Mouse (Mus musculus) heart, embryonic 13.5 days (tissue): ENCODE results near the gene Rrad. TPM values are rescaled to one million over a fixed set of nuclear protein-coding genes. Genes with fewer than 3 reads are reported as not detected.

Experiments
- ATAC-seq: fragments of 200-750 bp; cut with Nextera tagmentation; 2 replicates; pipeline ENCODE4 v1.8.0; 2017; ENCODE audit warnings: moderate TSS enrichment; ENCODE audit not compliant: insufficient number of reproducible peaks, low FRiP score, low TSS enrichment; ENCODE audit errors: extremely low read depth
- H3K27ac ChIP-seq: fragments of 300-500 bp; sonication (generic); replicated peaks from 2 replicates; pipeline ENCODE4 v1.5.1; 2015; ENCODE audit warnings: moderate library complexity, mild to moderate bottlenecking, inconsistent platforms
- H3K27me3 ChIP-seq: fragments of 300-500 bp; sonication (generic); replicated peaks from 2 replicates; pipeline ENCODE4 v1.6.1; 2015; ENCODE audit warnings: mild to moderate bottlenecking, inconsistent platforms
- H3K36me3 ChIP-seq: fragments of 300-500 bp; sonication (generic); 2 replicates; pipeline ENCODE4 v1.6.1; 2015; ENCODE audit warnings: mild to moderate bottlenecking, inconsistent platforms
- H3K4me1 ChIP-seq: fragments of 300-500 bp; sonication (generic); 2 replicates; pipeline ENCODE4 v1.6.1; 2015; ENCODE audit warnings: inconsistent platforms
- H3K4me2 ChIP-seq: fragments of 300-500 bp; sonication (generic); 2 replicates; pipeline ENCODE4 v1.6.1; 2015; ENCODE audit warnings: inconsistent platforms, mild to moderate bottlenecking, moderate library complexity
- H3K4me3 ChIP-seq: fragments of 300-500 bp; sonication (generic); 2 replicates; pipeline ENCODE4 v1.5.1; 2015; ENCODE audit warnings: moderate library complexity, mild to moderate bottlenecking, inconsistent platforms
- H3K9ac ChIP-seq: fragments of 300-500 bp; sonication (generic); 2 replicates; pipeline ENCODE4 v1.6.1; 2015; ENCODE audit warnings: inconsistent platforms, mild to moderate bottlenecking, moderate library complexity
- H3K9me3 ChIP-seq: fragments of 300-500 bp; sonication (generic); 2 replicates; pipeline ENCODE4 v1.6.1; 2016; ENCODE audit warnings: inconsistent platforms
- WGBS: fragments of 180-500 bp; shearing (Covaris S2); methylation state at CpG from one replicate; pipeline ENCODE4 v1.1.7; 2015; ENCODE audit warnings: mixed read lengths; 5-methylcytosine and 5-hydroxymethylcytosine counted together
- polyA plus RNA-seq: library from polyadenylated mRNA; unstranded; fragments of >200 nt; fragmentation: Nextera tagmentation; extraction: Ambion mirVana; gene quantifications from 2 replicates; pipeline ENCODE4 v1.2.1, GENCODE M21; 2015

Rrad gene
- polyA plus RNA-seq, 1 experiment from 2014 or later, result 285 TPM

DNA sequence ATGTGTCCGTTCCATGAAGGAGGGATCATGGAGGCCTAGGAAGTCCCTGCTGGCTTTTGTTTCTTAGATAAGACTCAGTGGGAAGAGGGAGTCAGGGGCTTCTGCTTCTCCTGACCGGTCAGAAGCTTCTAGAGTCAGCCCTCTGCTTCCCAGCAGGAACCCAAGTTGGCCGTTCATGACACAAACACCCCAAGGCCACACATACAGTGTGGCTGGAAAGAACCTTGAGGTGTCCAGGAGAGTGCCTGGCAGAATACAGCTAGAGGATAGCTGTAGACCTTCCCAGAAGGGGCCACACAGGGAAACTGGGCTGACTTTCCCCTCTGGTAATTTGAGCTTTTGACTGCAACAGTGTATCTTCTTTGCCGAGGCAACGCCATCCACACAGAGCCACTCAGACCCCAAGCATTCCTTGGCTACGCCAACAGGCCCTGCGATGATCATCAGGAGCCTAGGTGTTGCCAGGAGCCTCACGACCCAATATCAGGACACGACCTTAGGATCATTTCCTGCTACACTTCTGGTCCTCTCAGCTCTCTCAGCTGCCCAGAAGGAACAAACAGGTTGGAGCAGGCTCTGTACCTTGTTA lies 2.1 kb upstream of the Rrad start:
- H3K4me1 ChIP-seq, result peaks cover 44% of the 10 kb centered on the region
- H3K36me3 ChIP-seq, result peaks cover 52% of the 10 kb centered on the region
- WGBS, result 37% methylated on average over 9 of the region's 9 CpGs
- peak overlapping the region; percentile 2; the same call in 1 of the 2 replicates for H3K4me2 ChIP-seq
- H3K9ac ChIP-seq, result 0 out of 2 replicates have a peak overlapping the region, but pooled peaks have one; percentile 17
- ATAC-seq, result no peak
- no peak overlapping the region for H3K4me3 ChIP-seq
- H3K27ac ChIP-seq, result peak overlapping the region; percentile 79
- H3K9me3 ChIP-seq, result no peaks in the 10 kb centered on the region
- no peaks in the 10 kb centered on the region; the same call in 1 of the 2 replicates for H3K27me3 ChIP-seq

DNA sequence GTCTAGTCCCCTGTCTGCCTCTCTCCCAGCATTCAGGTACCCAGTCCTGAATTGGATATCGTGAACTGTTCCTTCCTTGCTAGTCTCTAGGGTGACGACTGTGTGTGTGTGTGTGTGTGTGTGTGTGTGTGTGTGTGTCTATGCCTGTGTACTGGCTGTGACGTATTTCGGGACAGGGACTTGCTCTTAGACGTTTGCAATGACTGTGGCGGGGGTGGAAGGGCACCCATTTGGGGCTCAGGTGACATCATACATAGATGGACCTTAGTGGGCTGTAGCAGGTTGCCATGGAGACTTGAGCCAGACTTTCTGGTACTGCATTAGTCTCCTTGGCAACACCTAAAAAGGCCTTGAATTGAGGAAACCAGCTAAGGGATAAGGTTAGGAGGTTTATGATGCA lies 1.4 kb upstream of the Rrad start:
- no peak for ATAC-seq
- H3K4me2 ChIP-seq, result peak overlapping the region; percentile 79
- H3K9ac ChIP-seq, result peak overlapping the region; percentile 97
- H3K9me3 ChIP-seq, result no peaks in the 10 kb centered on the region
- 60% methylated on average over 6 of the region's 6 CpGs for WGBS
- no peaks in the 10 kb centered on the region; the same call in 1 of the 2 replicates for H3K27me3 ChIP-seq
- H3K27ac ChIP-seq, result peak overlapping the region; percentile 95
- H3K4me3 ChIP-seq, result peak overlapping the region; percentile 85
- H3K36me3 ChIP-seq, result peaks cover 52% of the 10 kb centered on the region
- H3K4me1 ChIP-seq, result peaks cover 52% of the 10 kb centered on the region

DNA sequence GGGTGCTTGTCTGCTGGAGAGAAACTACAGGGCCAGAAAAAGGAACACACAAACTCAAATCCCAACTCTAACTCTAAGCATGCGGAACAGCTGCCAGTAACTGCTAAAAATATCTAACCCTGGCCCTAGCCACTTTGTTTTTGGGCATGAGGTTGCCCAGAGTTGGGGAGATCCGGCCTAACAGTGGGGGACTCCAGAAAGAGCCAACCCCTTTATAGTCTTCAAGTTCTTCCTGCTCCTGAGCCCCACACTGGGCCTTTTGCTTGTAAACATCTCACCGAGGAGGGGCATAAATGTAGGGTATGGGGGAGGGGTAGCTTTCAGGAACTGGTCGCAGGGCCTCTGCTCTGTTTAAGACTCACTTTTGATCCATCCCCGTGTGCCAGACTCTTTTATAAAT lies 848 bp upstream of the Rrad start:
- no peaks in the 10 kb centered on the region; the same call in 1 of the 2 replicates for H3K27me3 ChIP-seq
- peak overlapping the region; percentile 85 for H3K4me3 ChIP-seq
- no peaks in the 10 kb centered on the region for H3K9me3 ChIP-seq
- peak overlapping the region; percentile 79 for H3K4me2 ChIP-seq
- ATAC-seq, result no peak
- H3K9ac ChIP-seq, result peak overlapping the region; percentile 97
- H3K27ac ChIP-seq, result peak overlapping the region; percentile 95
- H3K4me1 ChIP-seq, result peaks cover 55% of the 10 kb centered on the region
- H3K36me3 ChIP-seq, result peaks cover 51% of the 10 kb centered on the region
- 17% methylated on average over 5 of the region's 5 CpGs for WGBS

- no peak for ATAC-seq
- no peaks in the 10 kb centered on the region for H3K9me3 ChIP-seq
- peaks cover 38% of the 10 kb centered on the region for H3K36me3 ChIP-seq
- H3K27ac ChIP-seq, result peak overlapping the region; percentile 95
- H3K4me2 ChIP-seq, result peak overlapping the region; percentile 79
- peak overlapping the region; percentile 97 for H3K9ac ChIP-seq
- H3K4me3 ChIP-seq, result peak overlapping the region; percentile 85
- WGBS, result under 1% methylated on average over 36 of the region's 36 CpGs
- H3K4me1 ChIP-seq, result peaks cover 58% of the 10 kb centered on the region
- no peaks in the 10 kb centered on the region; the same call in 1 of the 2 replicates for H3K27me3 ChIP-seq
Observed at GRCm38 (mm10) chr8:104630574-104630973, 553 bp downstream of the Rrad start.

DNA sequence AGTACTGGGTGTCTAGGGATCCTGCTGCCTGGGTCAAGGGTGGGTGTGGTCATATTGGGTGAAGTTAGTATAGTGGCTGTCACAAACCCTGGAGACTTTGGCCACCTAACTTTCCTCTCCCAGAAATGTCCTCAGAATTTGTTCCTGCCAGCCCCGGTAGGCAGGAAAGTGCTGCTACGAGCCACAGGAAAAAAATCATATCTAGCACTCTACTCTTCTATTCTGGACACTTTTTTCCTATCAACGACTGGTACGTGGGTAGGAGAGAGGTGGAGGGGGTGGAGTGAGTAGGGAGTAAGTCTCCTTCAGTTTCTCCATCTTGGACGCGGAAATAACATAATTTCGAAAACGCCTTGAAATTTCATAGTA lies 1.0 kb downstream of the Rrad start:
- Histone ChIP-seq H3K27me3 (no peaks in the 10 kb centered on the region; the same call in 1 of the 2 replicates), H3K9me3 (no peaks in the 10 kb centered on the region), H3K4me2 (peak overlapping the region; percentile 79), H3K27ac (peak overlapping the region; percentile 95), H3K4me1 (peaks cover 61% of the 10 kb centered on the region), H3K36me3 (peaks cover 33% of the 10 kb centered on the region), H3K4me3 (peak overlapping the region; percentile 85), H3K9ac (peak overlapping the region; percentile 97)
- ATAC-seq, result no peak
- WGBS, result 10% methylated on average over 8 of the region's 8 CpGs

DNA sequence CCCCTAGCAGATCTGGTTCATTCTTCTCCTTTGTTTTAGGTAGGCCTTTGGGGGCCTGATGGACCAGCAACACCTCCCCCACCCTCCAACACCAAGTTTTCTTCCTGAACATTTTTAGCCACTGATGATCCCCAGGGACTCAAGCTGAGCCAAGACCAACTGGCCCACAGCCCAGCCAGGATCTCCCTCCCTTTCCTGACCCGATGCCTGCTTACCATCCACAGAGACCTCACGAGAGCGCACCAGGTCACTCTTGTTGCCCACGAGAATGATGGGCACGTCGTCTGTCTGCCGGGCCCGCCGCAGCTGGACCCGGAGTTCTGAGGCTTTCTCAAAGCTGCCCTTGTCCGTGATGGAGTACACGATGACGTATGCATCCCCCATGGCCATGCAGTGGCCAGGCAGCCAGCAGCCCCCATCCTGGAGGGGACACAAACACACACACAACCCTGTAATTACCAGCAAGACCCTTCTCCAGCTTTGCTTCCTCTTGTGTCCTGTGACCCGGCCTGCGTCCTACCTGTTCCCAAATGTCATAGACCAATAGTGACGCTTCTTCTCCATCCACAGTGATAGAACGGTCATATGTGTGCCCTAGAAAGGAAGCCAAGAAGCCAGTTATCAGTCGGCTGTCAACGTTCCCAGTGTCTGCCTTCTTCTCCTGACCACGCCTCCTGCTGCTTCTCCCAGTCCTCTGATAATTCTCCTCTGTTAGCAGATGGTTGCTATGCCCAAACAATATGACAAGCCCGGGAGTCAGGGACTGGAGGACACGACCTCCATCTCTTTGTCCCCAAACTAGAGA lies 1.6 kb downstream of the Rrad start:
- no peaks in the 10 kb centered on the region; the same call in 1 of the 2 replicates for H3K27me3 ChIP-seq
- peaks cover 67% of the 10 kb centered on the region for H3K4me1 ChIP-seq
- H3K9ac ChIP-seq, result peak overlapping the region; percentile 97
- ATAC-seq, result no peak
- H3K4me2 ChIP-seq, result peak overlapping the region; percentile 79
- peak overlapping the region; percentile 95 for H3K27ac ChIP-seq
- no peaks in the 10 kb centered on the region for H3K9me3 ChIP-seq
- peak overlapping the region; percentile 85 for H3K4me3 ChIP-seq
- WGBS, result 22% methylated on average over 22 of the region's 22 CpGs
- H3K36me3 ChIP-seq, result peaks cover 27% of the 10 kb centered on the region

DNA sequence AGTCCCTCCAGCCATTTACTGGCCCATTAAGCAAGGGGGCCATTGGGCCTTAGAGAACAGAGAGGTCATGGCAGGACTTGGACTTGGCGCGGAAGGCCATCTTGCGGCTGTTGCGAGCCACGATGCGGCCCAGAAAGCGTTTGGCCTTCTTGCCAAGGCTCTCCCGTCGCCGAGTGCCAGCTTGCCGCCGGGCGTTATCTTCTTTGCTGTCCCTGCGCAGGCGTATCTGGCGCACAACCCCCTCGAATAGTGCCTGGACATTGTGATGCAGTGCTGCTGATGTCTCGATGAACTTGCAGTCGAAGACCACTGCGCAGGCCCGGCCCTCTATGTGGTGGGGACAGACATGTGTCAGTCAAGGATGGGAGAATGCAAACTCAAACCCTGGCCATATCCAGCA lies 2.7 kb downstream of the Rrad start:
- Histone ChIP-seq H3K36me3 (peaks cover 25% of the 10 kb centered on the region), H3K9ac (peak overlapping the region; percentile 97), H3K4me3 (peak overlapping the region; percentile 85), H3K4me1 (peaks cover 71% of the 10 kb centered on the region), H3K27me3 (no peaks in the 10 kb centered on the region; the same call in 1 of the 2 replicates), H3K27ac (peak overlapping the region; percentile 95), H3K4me2 (peak overlapping the region; percentile 79), H3K9me3 (no peaks in the 10 kb centered on the region)
- WGBS, result 87% methylated on average over 21 of the region's 21 CpGs
- no peak for ATAC-seq

GRCm38 (mm10) chr8:104627065-104627740 lies 3.9 kb downstream of the Rrad start:
- peak overlapping the region; percentile 95 for H3K27ac ChIP-seq
- peaks cover 59% of the 10 kb centered on the region for H3K4me1 ChIP-seq
- H3K4me2 ChIP-seq, result 0 out of 2 replicates have a peak overlapping the region, but pooled peaks have one; percentile 79
- no peak overlapping the region for H3K4me3 ChIP-seq
- WGBS, result 43% methylated on average over 4 of the region's 4 CpGs
- no peaks in the 10 kb centered on the region; the same call in 1 of the 2 replicates for H3K27me3 ChIP-seq
- ATAC-seq, result no peak
- no peaks in the 10 kb centered on the region for H3K9me3 ChIP-seq
- peaks cover 25% of the 10 kb centered on the region for H3K36me3 ChIP-seq
- peak overlapping the region; percentile 97; the same call in 1 of the 2 replicates for H3K9ac ChIP-seq

GRCm38 (mm10) chr8:104624161-104624560 lies 7.0 kb downstream of the Rrad start, which contains the start of gene Cdh16:
TSS of gene Cdh16 (minus strand) at chr8:104624396.
- H3K4me1 ChIP-seq, result peaks cover 37% of the 10 kb centered on the region
- 72% methylated on average over 6 of the region's 6 CpGs for WGBS
- H3K27ac ChIP-seq, result peak within 1 kb of the TSS; percentile 43
- peaks cover 20% of the 10 kb centered on the region for H3K36me3 ChIP-seq
- no peak within 1 kb of the TSS for H3K4me2 ChIP-seq
- no peak within 1 kb of the TSS; the same call in 1 of the 2 replicates for H3K9ac ChIP-seq
- no peaks in the 10 kb centered on the region for H3K27me3 ChIP-seq
- peaks cover 3% of the 10 kb centered on the region; the same call in 1 of the 2 replicates for H3K9me3 ChIP-seq
- no peak for ATAC-seq
- H3K4me3 ChIP-seq, result no peak within 1 kb of the TSS

- Histone ChIP-seq H3K9ac (no peak overlapping the region), H3K27me3 (no peaks in the 10 kb centered on the region), H3K27ac (no peak overlapping the region), H3K4me3 (no peak overlapping the region), H3K4me1 (peaks cover 16% of the 10 kb centered on the region), H3K4me2 (no peak overlapping the region), H3K9me3 (peaks cover 3% of the 10 kb centered on the region; the same call in 1 of the 2 replicates), H3K36me3 (no peaks in the 10 kb centered on the region)
- ATAC-seq, result no peak
- 53% methylated on average over 5 of the region's 5 CpGs for WGBS
Observed at GRCm38 (mm10) chr8:104620765-104621164, 10.4 kb downstream of the Rrad start.

DNA sequence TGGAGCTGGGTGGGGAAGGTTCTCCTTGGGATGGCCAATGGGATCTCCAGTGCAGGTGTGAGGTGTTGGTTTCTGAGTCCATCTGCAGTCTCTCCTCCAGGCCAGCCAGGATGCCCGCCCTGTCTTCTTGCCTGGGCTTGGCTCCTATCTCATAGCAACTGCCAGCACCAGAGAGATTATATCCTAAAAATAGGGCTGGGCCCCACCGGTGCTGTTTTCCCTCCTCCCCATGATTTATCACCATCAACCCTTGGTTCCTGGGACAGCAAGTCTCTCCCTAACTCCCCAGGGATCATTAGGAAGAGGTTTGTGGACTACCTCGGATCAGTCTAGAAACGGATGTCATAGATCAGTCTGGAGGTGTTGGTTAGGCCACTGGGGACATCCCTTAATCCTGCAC lies 18.0 kb downstream of the Rrad start:
- Histone ChIP-seq H3K27ac (peak overlapping the region; percentile 99), H3K36me3 (no peaks in the 10 kb centered on the region), H3K4me2 (peak overlapping the region; percentile 68), H3K4me1 (peaks cover 62% of the 10 kb centered on the region), H3K27me3 (no peaks in the 10 kb centered on the region), H3K4me3 (no peak overlapping the region), H3K9ac (peak overlapping the region; percentile 28; the same call in 1 of the 2 replicates), H3K9me3 (no peaks in the 10 kb centered on the region)
- 28% methylated on average over 4 of the region's 4 CpGs for WGBS
- no peak for ATAC-seq
